Mouse (Mus musculus): ENCODE measurements around the gene Scn7a. TPM values are rescaled to one million over a fixed set of nuclear protein-coding genes. Genes with fewer than 3 reads are reported as not detected.

The Scn7a gene
- polyA plus RNA-seq (2015; fragmentation: Nextera tagmentation; extraction: Ambion mirVana): 0.44 and 0.79 TPM in 2 replicates

GRCm38 (mm10) chr2:66784765-66785164, at the start of gene Scn7a:
Gene Scn7a (minus strand): TSS chr2:66784914.
- Histone ChIP-seq H3K36me3 (ENCODE audit: control insufficient read depth, insufficient read depth, low read length) (no peaks in the 10 kb centered on the region), H3K9me3 (ENCODE audit: control insufficient read depth, low read length) (no peaks in the 10 kb centered on the region), H3K27ac (ENCODE audit: low read depth, low read length) (no peak within 1 kb of the TSS), H3K4me1 (ENCODE audit: control insufficient read depth, insufficient read depth, low read depth, low read length) (no peaks in the 10 kb centered on the region), H3K4me2 (ENCODE audit: low read length) (no peak within 1 kb of the TSS), H3K27me3 (replicated peaks; ENCODE audit: control insufficient read depth, insufficient read depth, low read length) (no peaks in the 10 kb centered on the region), H3K9ac (ENCODE audit: low read depth, low read length) (no peak within 1 kb of the TSS), H3K4me3 (ENCODE audit: low read length) (no peak within 1 kb of the TSS)
- 42% methylated on average over 6 of the region's 6 CpGs for WGBS
- ATAC-seq: no peak

- Histone ChIP-seq H3K9me3 (ENCODE audit: control insufficient read depth, low read length) (no peaks in the 10 kb centered on the region), H3K9ac (ENCODE audit: low read depth, low read length) (no peak overlapping the region), H3K4me2 (ENCODE audit: low read length) (no peak overlapping the region), H3K4me1 (ENCODE audit: control insufficient read depth, insufficient read depth, low read depth, low read length) (no peaks in the 10 kb centered on the region), H3K27ac (ENCODE audit: low read depth, low read length) (no peak overlapping the region), H3K36me3 (ENCODE audit: control insufficient read depth, insufficient read depth, low read length) (no peaks in the 10 kb centered on the region), H3K4me3 (ENCODE audit: low read length) (no peak overlapping the region), H3K27me3 (replicated peaks; ENCODE audit: control insufficient read depth, insufficient read depth, low read length) (no peaks in the 10 kb centered on the region)
- ATAC-seq: no peak
- 86% methylated on average over 1 of the region's 1 CpGs for WGBS
Observed at GRCm38 (mm10) chr2:66827729-66828128, 43.0 kb upstream of the Scn7a start.

GRCm38 (mm10) chr2:66819862-66820559, 35.3 kb upstream of the Scn7a start:
- 30% methylated on average over 7 of the region's 7 CpGs for WGBS
- H3K4me3 ChIP-seq (ENCODE audit: low read length): no peak overlapping the region
- H3K4me2 ChIP-seq (ENCODE audit: low read length): no peak overlapping the region
- no peak overlapping the region for H3K27ac ChIP-seq (ENCODE audit: low read depth, low read length)
- no peaks in the 10 kb centered on the region for H3K27me3 ChIP-seq (replicated peaks; ENCODE audit: control insufficient read depth, insufficient read depth, low read length)
- H3K36me3 ChIP-seq (ENCODE audit: control insufficient read depth, insufficient read depth, low read length): no peaks in the 10 kb centered on the region
- peak; percentile 72; the same call in 1 of the 2 replicates for ATAC-seq
- no peaks in the 10 kb centered on the region for H3K9me3 ChIP-seq (ENCODE audit: control insufficient read depth, low read length)
- no peak overlapping the region for H3K9ac ChIP-seq (ENCODE audit: low read depth, low read length)
- peaks cover 3% of the 10 kb centered on the region; the same call in 1 of the 2 replicates for H3K4me1 ChIP-seq (ENCODE audit: control insufficient read depth, insufficient read depth, low read depth, low read length)

- Histone ChIP-seq H3K9ac (ENCODE audit: low read depth, low read length) (no peak overlapping the region), H3K4me2 (ENCODE audit: low read length) (no peak overlapping the region), H3K27ac (ENCODE audit: low read depth, low read length) (no peak overlapping the region), H3K4me3 (ENCODE audit: low read length) (no peak overlapping the region), H3K27me3 (replicated peaks; ENCODE audit: control insufficient read depth, insufficient read depth, low read length) (no peaks in the 10 kb centered on the region), H3K36me3 (ENCODE audit: control insufficient read depth, insufficient read depth, low read length) (no peaks in the 10 kb centered on the region), H3K9me3 (ENCODE audit: control insufficient read depth, low read length) (no peaks in the 10 kb centered on the region), H3K4me1 (ENCODE audit: control insufficient read depth, insufficient read depth, low read depth, low read length) (no peaks in the 10 kb centered on the region)
- ATAC-seq: no peak
- WGBS: 41% methylated on average over 4 of the region's 4 CpGs
Observed at GRCm38 (mm10) chr2:66799676-66800249, 15.0 kb upstream of the Scn7a start.

- 74% methylated on average over 1 of the region's 1 CpGs for WGBS
- no peak overlapping the region for H3K27ac ChIP-seq (ENCODE audit: low read depth, low read length)
- no peak overlapping the region for H3K4me2 ChIP-seq (ENCODE audit: low read length)
- no peak for ATAC-seq
- no peaks in the 10 kb centered on the region for H3K36me3 ChIP-seq (ENCODE audit: control insufficient read depth, insufficient read depth, low read length)
- H3K4me1 ChIP-seq (ENCODE audit: control insufficient read depth, insufficient read depth, low read depth, low read length): no peaks in the 10 kb centered on the region
- H3K4me3 ChIP-seq (ENCODE audit: low read length): no peak overlapping the region
- H3K27me3 ChIP-seq (replicated peaks; ENCODE audit: control insufficient read depth, insufficient read depth, low read length): no peaks in the 10 kb centered on the region
- no peak overlapping the region for H3K9ac ChIP-seq (ENCODE audit: low read depth, low read length)
- no peaks in the 10 kb centered on the region for H3K9me3 ChIP-seq (ENCODE audit: control insufficient read depth, low read length)
Observed at GRCm38 (mm10) chr2:66797493-66797892, 12.8 kb upstream of the Scn7a start.

- Histone ChIP-seq H3K9ac (ENCODE audit: low read depth, low read length) (no peak overlapping the region), H3K9me3 (ENCODE audit: control insufficient read depth, low read length) (no peaks in the 10 kb centered on the region), H3K36me3 (ENCODE audit: control insufficient read depth, insufficient read depth, low read length) (no peaks in the 10 kb centered on the region), H3K27me3 (replicated peaks; ENCODE audit: control insufficient read depth, insufficient read depth, low read length) (no peaks in the 10 kb centered on the region), H3K4me3 (ENCODE audit: low read length) (no peak overlapping the region), H3K4me2 (ENCODE audit: low read length) (no peak overlapping the region), H3K27ac (ENCODE audit: low read depth, low read length) (no peak overlapping the region), H3K4me1 (ENCODE audit: control insufficient read depth, insufficient read depth, low read depth, low read length) (no peaks in the 10 kb centered on the region)
- no peak for ATAC-seq
- 87% methylated on average over 1 of the region's 1 CpGs for WGBS
Observed at GRCm38 (mm10) chr2:66791629-66792028, 6.9 kb upstream of the Scn7a start.

- Histone ChIP-seq H3K4me3 (ENCODE audit: low read length) (no peak overlapping the region), H3K9ac (ENCODE audit: low read depth, low read length) (no peak overlapping the region), H3K27ac (ENCODE audit: low read depth, low read length) (no peak overlapping the region), H3K36me3 (ENCODE audit: control insufficient read depth, insufficient read depth, low read length) (no peaks in the 10 kb centered on the region), H3K27me3 (replicated peaks; ENCODE audit: control insufficient read depth, insufficient read depth, low read length) (no peaks in the 10 kb centered on the region), H3K4me1 (ENCODE audit: control insufficient read depth, insufficient read depth, low read depth, low read length) (no peaks in the 10 kb centered on the region), H3K4me2 (ENCODE audit: low read length) (no peak overlapping the region), H3K9me3 (ENCODE audit: control insufficient read depth, low read length) (no peaks in the 10 kb centered on the region)
- 71% methylated on average over 2 of the region's 2 CpGs for WGBS
- no peak for ATAC-seq
Observed at GRCm38 (mm10) chr2:66780884-66781283, 3.8 kb downstream of the Scn7a start.

- Histone ChIP-seq H3K4me2 (ENCODE audit: low read length) (no peak overlapping the region), H3K9me3 (ENCODE audit: control insufficient read depth, low read length) (no peaks in the 10 kb centered on the region), H3K27ac (ENCODE audit: low read depth, low read length) (no peak overlapping the region), H3K9ac (ENCODE audit: low read depth, low read length) (no peak overlapping the region), H3K36me3 (ENCODE audit: control insufficient read depth, insufficient read depth, low read length) (no peaks in the 10 kb centered on the region), H3K27me3 (replicated peaks; ENCODE audit: control insufficient read depth, insufficient read depth, low read length) (no peaks in the 10 kb centered on the region), H3K4me3 (ENCODE audit: low read length) (no peak overlapping the region), H3K4me1 (ENCODE audit: control insufficient read depth, insufficient read depth, low read depth, low read length) (no peaks in the 10 kb centered on the region)
- WGBS: 87% methylated on average over 2 of the region's 2 CpGs
- no peak for ATAC-seq
Observed at GRCm38 (mm10) chr2:66767980-66768379, 16.7 kb downstream of the Scn7a start.

GRCm38 (mm10) chr2:66765170-66765569, 19.5 kb downstream of the Scn7a start:
- H3K27me3 ChIP-seq (replicated peaks; ENCODE audit: control insufficient read depth, insufficient read depth, low read length): no peaks in the 10 kb centered on the region

More at GRCm38 (mm10) chr2:66765170-66765569, 19.5 kb downstream of the Scn7a start:
- ATAC-seq: no peak
- Histone ChIP-seq H3K4me2 (ENCODE audit: low read length) (no peak overlapping the region), H3K9me3 (ENCODE audit: control insufficient read depth, low read length) (no peaks in the 10 kb centered on the region), H3K9ac (ENCODE audit: low read depth, low read length) (no peak overlapping the region), H3K4me1 (ENCODE audit: control insufficient read depth, insufficient read depth, low read depth, low read length) (no peaks in the 10 kb centered on the region), H3K4me3 (ENCODE audit: low read length) (no peak overlapping the region), H3K36me3 (ENCODE audit: control insufficient read depth, insufficient read depth, low read length) (no peaks in the 10 kb centered on the region), H3K27ac (ENCODE audit: low read depth, low read length) (no peak overlapping the region)
- 84% methylated on average over 1 of the region's 1 CpGs for WGBS

Measured in hindbrain, embryonic 16.5 days (tissue).